ENCODE assay signal across 9 mouse cellular contexts in the genomic region with DNA sequence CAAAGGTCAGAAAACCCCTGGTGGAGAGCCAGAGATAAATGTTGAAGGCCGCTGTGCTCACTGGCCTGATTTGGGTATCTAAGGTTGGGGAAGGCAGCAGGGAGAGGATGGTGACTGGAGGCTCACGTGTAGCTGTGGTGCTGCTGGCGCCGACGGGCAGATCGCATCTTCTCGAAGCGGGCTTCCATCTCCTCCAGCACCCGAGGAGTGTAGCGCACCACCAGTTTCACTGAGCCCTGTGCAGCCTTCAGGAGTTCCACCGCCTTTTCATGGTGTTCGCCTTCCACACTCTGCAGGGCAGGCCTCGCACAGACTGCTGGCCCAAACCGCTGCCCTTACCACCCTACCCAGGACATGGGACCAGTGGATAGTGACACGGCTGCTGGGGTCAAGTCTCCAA. TPM values are rescaled to one million over a fixed set of nuclear protein-coding genes. Genes with fewer than 3 reads are reported as not detected.
DNase-seq lines count a peak whose midpoint lies in the region; ATAC-seq and TF ChIP-seq lines count a peak whose summit lies in the region.
"Had no signal": no experiment of that assay in that cellular context is flagged by ENCODE, and none has a peak within 500 bp of the region (broad histone marks: within the 10 kb centered on the region; RNA-seq: fewer than 3 reads in every experiment).

No protein-coding gene starts in this region.

- 83% methylated on average over 15 of the region's 15 CpGs for WGBS in embryonic facial prominence, embryonic 13.5 days
- WGBS in intestine, postnatal 0 days: 90% methylated on average over 15 of the region's 15 CpGs
- WGBS in neural tube, embryonic 14.5 days: 81% methylated on average over 15 of the region's 15 CpGs

- TF ChIP-seq CTCF in intestine, postnatal 0 days (IDR thresholded peaks at IDR 0.05; ENCODE audit: low read depth): no peak

- H3K4me2 ChIP-seq in embryonic facial prominence, embryonic 13.5 days: peak overlapping the region; percentile 95
- H3K4me2 ChIP-seq in intestine, postnatal 0 days (replicated peaks; ENCODE audit: low read depth): peak overlapping the region; percentile 99; the same call in 1 of the 2 replicates
- H3K4me2 ChIP-seq in neural tube, embryonic 14.5 days (ENCODE audit: low read depth, low read length): peak overlapping the region; percentile 79

- peak overlapping the region; percentile 70 for H3K4me3 ChIP-seq in embryonic facial prominence, embryonic 13.5 days
- H3K4me3 ChIP-seq in intestine, postnatal 0 days (ENCODE audit: low read depth, low read length): no peak overlapping the region
- peak overlapping the region; percentile 81; the same call in 1 of the 2 replicates for H3K4me3 ChIP-seq in neural tube, embryonic 14.5 days (ENCODE audit: low read depth, low read length)

- ATAC-seq in embryonic facial prominence, embryonic 13.5 days (ENCODE audit: insufficient number of reproducible peaks, insufficient read depth, low FRiP score, low TSS enrichment, low read depth): no peak
- no peak for ATAC-seq in intestine, postnatal 0 days
- no peak for ATAC-seq in neural tube, embryonic 14.5 days (ENCODE audit: low read depth)

- peaks cover 12% of the 10 kb centered on the region for H3K36me3 ChIP-seq in embryonic facial prominence, embryonic 13.5 days
- no peaks in the 10 kb centered on the region for H3K36me3 ChIP-seq in intestine, postnatal 0 days (ENCODE audit: control insufficient read depth, insufficient read depth)
- H3K36me3 ChIP-seq in neural tube, embryonic 14.5 days (ENCODE audit: control insufficient read depth, insufficient read depth, low read length): peaks cover 6% of the 10 kb centered on the region; the same call in 1 of the 2 replicates

- no peak overlapping the region; the same call in 1 of the 2 replicates for H3K9ac ChIP-seq in embryonic facial prominence, embryonic 13.5 days
- H3K9ac ChIP-seq in intestine, postnatal 0 days (ENCODE audit: low read depth, low read length): peak overlapping the region; percentile 17; the same call in 1 of the 2 replicates
- peak overlapping the region; percentile 65; the same call in 1 of the 2 replicates for H3K9ac ChIP-seq in neural tube, embryonic 14.5 days (replicated peaks; ENCODE audit: low read depth, low read length)

- intact Hi-C loops in left cerebral cortex, postnatal 14 days (cut with DNase I): loop anchor here (5.0 kb wide), 1 partner anchor 66 kb away; no protein-coding TSS in a partner anchor
- intact Hi-C loops in left cerebral cortex, postnatal 4 days (cut with DNase I): no loop called here

- H3K27ac ChIP-seq in embryonic facial prominence, embryonic 13.5 days: no peak overlapping the region
- H3K27ac ChIP-seq in intestine, postnatal 0 days (ENCODE audit: low read depth, low read length): no peak overlapping the region
- no peak overlapping the region for H3K27ac ChIP-seq in neural tube, embryonic 14.5 days (ENCODE audit: low read depth, low read length)

- peak; percentile 36 to 49 for DNase-seq in left cerebral cortex, postnatal 14 days (ENCODE audit: low spot score in 2 of 2)
- DNase-seq in left cerebral cortex, postnatal 4 days: no peak
- no peak for DNase-seq in frontal cortex, postnatal 25 days (ENCODE audit: low spot score in 2 of 2)
- DNase-seq in layer of hippocampus, postnatal 36 days: no peak
- no peak for DNase-seq in ovary, postnatal 14 days (ENCODE audit: low spot score)
- DNase-seq: gastrocnemius, adult 2 months had no signal

- H3K4me1 ChIP-seq in embryonic facial prominence, embryonic 13.5 days: peaks cover 32% of the 10 kb centered on the region
- H3K4me1 ChIP-seq in intestine, postnatal 0 days (replicated peaks; ENCODE audit: control insufficient read depth, insufficient read depth, low read length): peaks cover 4% of the 10 kb centered on the region; the same call in 1 of the 2 replicates
- peaks cover 27% of the 10 kb centered on the region for H3K4me1 ChIP-seq in neural tube, embryonic 14.5 days (ENCODE audit: control insufficient read depth, insufficient read depth, low read length)

- peaks cover 53% of the 10 kb centered on the region for H3K27me3 ChIP-seq in embryonic facial prominence, embryonic 13.5 days
- H3K27me3 ChIP-seq in intestine, postnatal 0 days (replicated peaks; ENCODE audit: control insufficient read depth, insufficient read depth, low read length): peaks cover 34% of the 10 kb centered on the region
- peaks cover 5% of the 10 kb centered on the region for H3K27me3 ChIP-seq in neural tube, embryonic 14.5 days (ENCODE audit: control insufficient read depth, insufficient read depth, low read length)

- H3K9me3 ChIP-seq in embryonic facial prominence, embryonic 13.5 days: no peaks in the 10 kb centered on the region
- no peaks in the 10 kb centered on the region for H3K9me3 ChIP-seq in intestine, postnatal 0 days (ENCODE audit: control insufficient read depth)
- no peaks in the 10 kb centered on the region for H3K9me3 ChIP-seq in neural tube, embryonic 14.5 days (ENCODE audit: control insufficient read depth, low read length)

RNA-seq across cellular contexts. Expression of gene Ppfia3, which starts 1.4 kb away (rescaled TPM):
- total RNA-seq in left cerebral cortex, postnatal 14 days (2021): 100 to 1,000 TPM; 159 to 168 TPM
- 100 to 1,000 TPM; 106 to 108 TPM for total RNA-seq in left cerebral cortex, postnatal 4 days (2021)
- 6.6 and 8.2 TPM in 2 replicates for polyA plus RNA-seq in embryonic facial prominence, embryonic 13.5 days (2015; fragmentation: Nextera tagmentation; extraction: Ambion mirVana)
- 24.5 and 24.8 TPM in 2 replicates for polyA plus RNA-seq in intestine, postnatal 0 days (2015; fragmentation: Nextera tagmentation; extraction: Ambion mirVana)
- 28.4 and 30.4 TPM in 2 replicates for polyA plus RNA-seq in neural tube, embryonic 14.5 days (2014; fragmentation: Nextera tagmentation; extraction: Ambion mirVana)
- total RNA-seq in layer of hippocampus, postnatal 36 days (2021): 100 to 1,000 TPM; 126 to 128 TPM

RNA-seq across cellular contexts. Expression of gene Lin7b, which starts 2.2 kb away (rescaled TPM):
- 100 to 1,000 TPM; 198 to 216 TPM for total RNA-seq in left cerebral cortex, postnatal 14 days (2021)
- total RNA-seq in left cerebral cortex, postnatal 4 days (2021): 10 to 100 TPM; 60.4 to 68.3 TPM
- polyA plus RNA-seq in embryonic facial prominence, embryonic 13.5 days (2015; fragmentation: Nextera tagmentation; extraction: Ambion mirVana): 1.6 and 2.7 TPM in 2 replicates
- 3.4 TPM in 2 replicates for polyA plus RNA-seq in intestine, postnatal 0 days (2015; fragmentation: Nextera tagmentation; extraction: Ambion mirVana)
- 24.9 and 49.4 TPM in 2 replicates for polyA plus RNA-seq in neural tube, embryonic 14.5 days (2014; fragmentation: Nextera tagmentation; extraction: Ambion mirVana)
- total RNA-seq in layer of hippocampus, postnatal 36 days (2021): 100 to 1,000 TPM; 133 to 154 TPM
- total RNA-seq: gastrocnemius, adult 2 months had no signal

RNA-seq across cellular contexts. Expression of gene Snrnp70, which starts 27.4 kb away (rescaled TPM):
- total RNA-seq in left cerebral cortex, postnatal 14 days (2021): 100 to 1,000 TPM; 373 to 398 TPM
- 100 to 1,000 TPM; 453 to 460 TPM for total RNA-seq in left cerebral cortex, postnatal 4 days (2021)
- polyA plus RNA-seq in embryonic facial prominence, embryonic 13.5 days (2015; fragmentation: Nextera tagmentation; extraction: Ambion mirVana): 285 and 299 TPM in 2 replicates
- polyA plus RNA-seq in intestine, postnatal 0 days (2015; fragmentation: Nextera tagmentation; extraction: Ambion mirVana): 81.3 and 85.5 TPM in 2 replicates
- polyA plus RNA-seq in neural tube, embryonic 14.5 days (2014; fragmentation: Nextera tagmentation; extraction: Ambion mirVana): 76.1 and 93.7 TPM in 2 replicates
- total RNA-seq in layer of hippocampus, postnatal 36 days (2021): 100 to 1,000 TPM; 379 to 450 TPM

RNA-seq across cellular contexts. Expression of gene Hrc, which starts 33.1 kb away (rescaled TPM):
- 1 to 10 TPM in 1 of 2 experiments, under 1 TPM in 1; 0.99 to 1.2 TPM for total RNA-seq in left cerebral cortex, postnatal 14 days (2021)
- total RNA-seq in left cerebral cortex, postnatal 4 days (2021): under 1 TPM; 0.36 to 0.38 TPM
- polyA plus RNA-seq in embryonic facial prominence, embryonic 13.5 days (2015; fragmentation: Nextera tagmentation; extraction: Ambion mirVana): 2.2 and 2.9 TPM in 2 replicates
- polyA plus RNA-seq in intestine, postnatal 0 days (2015; fragmentation: Nextera tagmentation; extraction: Ambion mirVana): 0.76 and 0.88 TPM in 2 replicates
- polyA plus RNA-seq in neural tube, embryonic 14.5 days (2014; fragmentation: Nextera tagmentation; extraction: Ambion mirVana): 0.13 and 0.52 TPM in 2 replicates
- total RNA-seq in layer of hippocampus, postnatal 36 days (2021): under 1 TPM; 0.20 to 0.46 TPM

RNA-seq across cellular contexts. Expression of gene Trpm4, which starts 34.6 kb away (rescaled TPM):
- total RNA-seq in left cerebral cortex, postnatal 14 days (2021): 10 to 100 TPM; 19.5 to 21.3 TPM
- total RNA-seq in left cerebral cortex, postnatal 4 days (2021): 10 to 100 TPM; 32.1 to 33.8 TPM
- 17.8 and 23.8 TPM in 2 replicates for polyA plus RNA-seq in embryonic facial prominence, embryonic 13.5 days (2015; fragmentation: Nextera tagmentation; extraction: Ambion mirVana)
- 49.4 and 55.1 TPM in 2 replicates for polyA plus RNA-seq in intestine, postnatal 0 days (2015; fragmentation: Nextera tagmentation; extraction: Ambion mirVana)
- polyA plus RNA-seq in neural tube, embryonic 14.5 days (2014; fragmentation: Nextera tagmentation; extraction: Ambion mirVana): 9.1 and 10.9 TPM in 2 replicates
- 10 to 100 TPM; 12.9 to 14.8 TPM for total RNA-seq in layer of hippocampus, postnatal 36 days (2021)

Comparison
In these comparisons a context has a peak if more than half of its experiments do, and no peak if none do; other contexts are left out.
1. DNase-seq: peak in left cerebral cortex, postnatal 14 days (2 of 2); none in left cerebral cortex, postnatal 4 days (single experiment), frontal cortex, postnatal 25 days (0 of 2), layer of hippocampus, postnatal 36 days (0 of 2) and ovary, postnatal 14 days (single experiment).
2. Peak in every context shown above with its lines, with median percentiles within 50 percentile points of each other: H3K4me2 ChIP-seq.